Mouse (Mus musculus) lung, postnatal 0 days (tissue): ENCODE data around the gene Ppp1r9b.

Experiments used
- CTCF ChIP-seq: IDR thresholded peaks from 2 replicates; pipeline ENCODE4 v1.5.1; 2016; ENCODE audit warnings: antibody characterized with exemption, mild to moderate bottlenecking
- EP300 ChIP-seq: IDR thresholded peaks from 2 replicates; pipeline ENCODE4 v1.6.1; 2016; ENCODE audit warnings: antibody characterized with exemption, mild to moderate bottlenecking, control low read depth

DNA sequence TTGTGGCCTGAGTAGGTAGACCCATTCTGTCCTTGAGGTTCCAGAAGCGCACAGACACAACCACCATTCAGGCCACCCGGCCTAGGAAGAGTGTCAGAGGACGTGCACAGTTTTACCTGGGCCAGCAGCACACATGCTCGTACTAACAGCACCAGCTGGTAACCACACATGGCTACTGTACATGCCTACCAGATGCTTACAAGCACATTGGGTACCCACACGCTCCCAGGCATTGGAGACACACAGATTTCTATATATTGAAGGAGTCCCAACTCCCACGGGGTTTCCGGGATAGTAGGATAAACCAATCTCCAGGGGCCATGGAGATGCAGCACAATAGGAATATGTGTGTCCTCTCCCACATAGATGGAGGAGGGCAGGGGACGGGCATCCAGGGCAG is 11.9 kb downstream of the Ppp1r9b start:
- TF ChIP-seq EP300 (no peak), CTCF (no peak)
